Mouse (Mus musculus) left cerebral cortex, adult 2 months (tissue): ENCODE results near the gene Ptpru. TPM values are rescaled to one million over a fixed set of nuclear protein-coding genes. Genes with fewer than 3 reads are reported as not detected.

Experiments used
- DNase-seq, 2 experiments: peaks; one replicate each; pipeline ENCODE4 v3.0.0; 2021 to 2022; ENCODE audit warnings: low spot score in 2 of 2, mixed read lengths in 1 of 2; ENCODE audit errors: extremely low spot score in 1 of 2
- H3K27ac ChIP-seq: fragments of 200-600 bp; 2 replicates; pipeline ENCODE4 v1.8.1; 2022
- H3K4me3 ChIP-seq: fragments of 200-600 bp; 2 replicates; pipeline ENCODE4 v1.8.1; 2022
- CTCF ChIP-seq: fragments of 200-600 bp; IDR thresholded peaks from 2 replicates; pipeline ENCODE4 v1.8.1; 2022; ENCODE audit warnings: antibody characterized with exemption, mild to moderate bottlenecking, moderate library complexity
- intact Hi-C: fragments of 180-260 bp; cut with DNase I; formaldehyde crosslinking; loops from one replicate; pipeline ENCODE4 v1.15.1; 2025
- total RNA-seq, 2 experiments: library from RNA; stranded (reverse); gene quantifications; 2 replicates each; pipeline ENCODE4 v1.2.3; 2021

Ptpru gene
- total RNA-seq, 2 experiments from 2014 or later = 53.4 to 59.2 TPM

- intact Hi-C loops = loop anchor here (2.0 kb wide), 1 partner anchor 117 kb away; the partner anchor contains the start of gene Ptpru
- DNase-seq = no peak
- no peak for TF ChIP-seq CTCF
- no peak overlapping the region for H3K4me3 ChIP-seq
- no peak overlapping the region for H3K27ac ChIP-seq
Measured at GRCm38 (mm10) chr4:131722121-131722841, 115.8 kb downstream of the Ptpru start.

GRCm38 (mm10) chr4:131719151-131719550, 118.9 kb downstream of the Ptpru start:
- no peak for TF ChIP-seq CTCF
- intact Hi-C loops = loop anchor here (1.0 kb wide), 3 partner anchors 45 to 218 kb away; no protein-coding TSS in a partner anchor
- Histone ChIP-seq H3K27ac (peak overlapping the region; percentile 36; the same call in 1 of the 2 replicates), H3K4me3 (no peak overlapping the region)
- peak; percentile 37 to 52 for DNase-seq

Other genes starting within 250 kb of the Ptpru start
- 10 to 100 TPM; 31.0 to 37.2 TPM for gene Mecr, start 5.2 kb upstream of the Ptpru start, total RNA-seq
- gene Srsf4, start 35.3 kb upstream of the Ptpru start, total RNA-seq = 10 to 100 TPM; 70.8 to 72.8 TPM
- gene Tmem200b, start 83.5 kb upstream of the Ptpru start, total RNA-seq = 10 to 100 TPM in 1 of 2 experiments, 1 to 10 TPM in 1; 9.8 to 10.9 TPM
- not detected for gene Gm10300, start 236.4 kb upstream of the Ptpru start, total RNA-seq
- gene Epb41, start 237.0 kb upstream of the Ptpru start, total RNA-seq = 10 to 100 TPM; 40.7 to 41.7 TPM